Mouse (Mus musculus): Measurements from ENCODE around the gene Casp12.
"Not testable (repeated sequence)": the region's sequence is repeated elsewhere in the genome, so short reads cannot be mapped to it uniquely, and the experiment has no call there.

The Casp12 gene

DNA sequence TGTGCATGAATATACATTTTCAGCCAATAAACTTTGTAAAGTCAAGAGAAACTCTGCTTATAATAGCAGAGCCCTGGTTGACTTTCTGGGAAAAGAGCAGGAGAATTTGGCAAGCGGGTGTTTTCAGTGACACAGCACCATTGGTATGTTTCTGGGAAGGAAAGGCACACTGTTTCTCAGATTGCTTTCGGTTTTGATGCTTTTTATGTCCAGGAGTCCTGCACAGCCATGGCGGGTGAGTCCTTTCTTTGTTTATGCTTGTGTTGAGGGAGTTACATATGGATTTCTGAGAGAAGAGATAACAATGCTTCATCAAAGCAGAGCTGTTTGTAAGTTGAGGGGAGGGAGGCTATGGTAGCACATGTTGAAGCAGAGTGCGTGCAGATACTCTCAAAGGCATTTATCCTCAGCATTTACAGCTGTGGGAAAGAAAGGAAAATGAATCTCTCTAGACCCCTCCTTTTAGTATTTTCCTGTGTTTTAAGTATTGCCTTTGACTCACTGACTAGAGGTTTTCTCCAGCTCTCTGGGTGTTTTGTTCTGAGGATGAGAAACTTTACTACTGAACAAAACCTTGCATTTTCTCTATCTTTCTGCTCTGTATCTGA is at the start of gene Casp12:
TSS of gene Casp12 (plus strand) at position 140 of the 608 bp plus-strand sequence.
- DNase-seq (ENCODE audit: low spot score in 2 of 2) = no peak

DNA sequence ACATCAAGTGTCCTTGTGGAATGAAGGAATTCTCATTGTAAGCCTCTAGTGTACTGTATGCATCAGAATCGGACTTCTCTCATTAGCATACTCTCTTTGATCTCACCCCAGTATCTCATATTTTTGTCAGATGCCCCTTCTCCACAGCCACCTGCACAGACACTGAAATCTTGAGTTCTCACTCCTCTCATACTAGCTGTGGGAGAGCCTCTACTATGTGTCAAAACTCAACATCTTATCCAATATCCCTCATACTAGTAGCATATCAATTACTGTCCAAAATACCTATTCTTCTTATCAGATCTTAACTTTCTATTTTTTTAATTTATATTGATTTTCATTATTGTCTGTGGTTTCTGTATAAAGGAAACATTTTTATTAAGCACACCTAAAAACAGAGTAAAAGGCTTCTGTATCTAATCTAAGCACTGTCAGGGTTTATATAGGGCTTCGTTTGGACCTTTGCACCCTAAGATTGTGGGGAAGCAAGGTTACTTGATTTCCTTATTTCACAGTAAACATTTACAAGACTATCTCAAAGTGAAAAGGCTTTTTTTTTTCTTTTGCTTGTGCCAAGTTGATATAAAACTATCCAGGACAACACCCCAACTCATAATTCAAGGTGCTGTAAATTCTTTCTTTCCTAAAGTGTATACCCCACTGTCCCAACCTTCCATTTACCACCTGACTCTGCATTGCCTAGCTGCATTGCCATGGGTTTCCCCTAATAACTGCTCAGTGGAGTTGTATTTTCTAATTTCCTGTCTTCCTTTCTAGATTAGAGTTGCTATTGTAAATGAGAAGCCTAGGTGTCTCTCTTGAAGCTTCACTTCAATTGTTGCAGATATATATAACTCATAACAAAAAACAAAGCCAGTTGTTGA is 48.6 kb upstream of the Casp12 start:
- DNase-seq (ENCODE audit: low spot score in 2 of 2) = no peak

DNA sequence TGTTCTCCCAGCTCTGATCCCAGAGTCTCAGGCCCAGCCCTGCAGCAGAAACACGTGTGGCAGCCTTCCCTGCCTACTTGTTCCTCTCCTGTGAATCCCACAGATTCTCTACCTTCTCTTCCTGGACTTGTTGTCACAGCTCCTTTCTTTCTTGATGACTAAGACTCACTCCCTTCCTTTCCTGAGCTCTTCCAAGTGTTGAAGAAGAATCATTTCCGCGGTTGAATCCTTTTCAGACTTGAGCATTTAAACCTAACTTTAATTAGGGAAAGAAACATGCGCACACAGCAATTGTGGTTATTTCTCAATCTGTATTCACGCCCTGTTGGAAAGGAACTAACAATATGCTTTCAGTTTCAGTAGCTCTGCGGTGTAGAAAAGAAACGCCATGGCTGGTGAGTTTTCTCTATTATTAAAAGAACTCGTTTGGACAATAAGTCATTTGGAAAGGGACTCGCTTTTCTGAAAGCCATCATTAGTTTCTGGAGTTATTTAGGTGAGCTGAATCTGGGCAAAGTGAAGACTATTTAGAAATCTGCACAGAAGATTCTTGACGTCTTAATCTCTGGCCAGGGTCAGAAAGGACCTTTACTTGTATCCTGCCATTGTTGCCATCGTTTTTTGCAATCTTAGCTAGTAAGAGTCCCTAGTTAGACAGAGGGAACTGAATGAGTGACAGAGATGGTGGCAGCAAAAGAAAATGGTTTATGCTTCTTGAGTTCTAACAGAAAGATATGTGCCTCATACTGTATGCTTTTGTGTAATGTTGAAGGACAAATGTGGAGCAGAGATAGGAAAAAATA is 46.7 kb upstream of the Casp12 start, which contains the start of gene Casp1:
TSS of gene Casp1 (plus strand) at position 189 of the 803 bp plus-strand sequence.
- peak in 1 of 2 experiments; percentile 5 for DNase-seq (ENCODE audit: low spot score in 2 of 2)

DNA sequence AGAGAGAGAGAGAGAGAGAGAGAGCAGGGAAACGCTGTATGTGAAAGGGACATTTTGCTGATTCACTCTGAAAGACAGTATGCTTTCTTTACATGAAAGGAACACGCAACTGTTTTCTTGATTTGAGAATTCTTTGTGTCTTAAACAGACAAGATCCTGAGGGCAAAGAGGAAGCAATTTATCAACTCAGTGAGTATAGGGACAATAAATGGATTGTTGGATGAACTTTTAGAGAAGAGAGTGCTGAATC is 46.2 kb upstream of the Casp12 start:
- no peak for DNase-seq (ENCODE audit: low spot score in 2 of 2)

DNA sequence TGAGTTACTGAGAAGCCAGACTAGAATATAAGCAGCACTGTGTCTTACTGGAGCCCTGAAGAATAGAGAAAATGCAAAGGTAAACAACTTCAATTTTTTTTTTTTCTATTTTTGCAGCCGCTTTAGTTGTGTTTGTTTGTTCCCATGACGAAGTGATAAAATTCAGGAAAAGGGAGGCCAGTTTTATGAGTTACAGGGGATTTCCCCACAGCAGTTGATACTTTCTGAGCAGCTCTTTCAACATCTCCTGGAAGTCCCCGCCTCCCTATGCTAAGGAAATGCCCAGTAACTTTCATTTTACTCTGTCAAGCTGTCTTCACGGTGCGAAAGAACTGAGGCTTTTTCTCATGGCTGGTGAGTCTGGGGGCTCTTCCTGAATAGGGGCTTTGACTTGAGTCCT is 36.7 kb upstream of the Casp12 start, which contains the start of gene Casp4:
TSS of gene Casp4 (plus strand) at position 268 of the 400 bp plus-strand sequence.
- no peak for DNase-seq (ENCODE audit: low spot score in 2 of 2)

DNA sequence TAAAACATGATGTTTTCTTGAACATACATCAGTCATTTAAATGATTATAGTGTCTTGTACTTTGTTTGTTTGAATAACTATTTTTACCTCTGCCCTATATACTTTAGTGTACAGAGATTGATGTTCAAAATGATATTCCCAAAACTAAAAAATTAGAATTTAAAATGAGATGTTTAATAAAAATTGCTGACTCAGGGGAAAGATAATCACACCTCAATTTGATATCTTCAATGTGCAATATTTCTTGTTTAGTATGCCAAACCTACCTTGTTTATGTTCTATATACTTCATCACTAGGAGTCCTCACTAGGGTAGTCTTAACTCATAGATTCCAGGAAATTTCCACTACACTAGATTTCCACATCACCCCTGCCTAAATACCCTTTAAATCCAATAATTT is 35.1 kb upstream of the Casp12 start:
- DNase-seq (ENCODE audit: low spot score in 2 of 2) = no peak

DNA sequence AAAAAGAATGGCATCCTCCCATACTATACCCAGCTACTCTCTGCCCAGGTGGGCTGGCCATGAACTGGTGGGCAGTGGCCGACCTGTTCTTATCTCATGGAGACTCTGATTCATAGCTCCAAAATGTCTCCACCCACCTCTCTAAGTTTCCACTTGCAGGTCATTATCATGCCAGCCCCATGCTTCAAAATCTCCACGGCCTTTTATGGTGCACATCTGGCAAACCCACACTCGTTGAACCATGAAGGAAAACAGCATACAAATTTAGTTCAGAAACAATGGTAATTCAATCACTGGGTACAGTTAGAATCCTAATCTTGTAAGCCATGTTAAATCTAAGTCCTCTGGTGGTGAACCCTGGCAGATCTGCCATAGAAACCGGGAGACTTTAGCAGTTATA is 33.8 kb upstream of the Casp12 start:
- no peak for DNase-seq (ENCODE audit: low spot score in 2 of 2)

DNA sequence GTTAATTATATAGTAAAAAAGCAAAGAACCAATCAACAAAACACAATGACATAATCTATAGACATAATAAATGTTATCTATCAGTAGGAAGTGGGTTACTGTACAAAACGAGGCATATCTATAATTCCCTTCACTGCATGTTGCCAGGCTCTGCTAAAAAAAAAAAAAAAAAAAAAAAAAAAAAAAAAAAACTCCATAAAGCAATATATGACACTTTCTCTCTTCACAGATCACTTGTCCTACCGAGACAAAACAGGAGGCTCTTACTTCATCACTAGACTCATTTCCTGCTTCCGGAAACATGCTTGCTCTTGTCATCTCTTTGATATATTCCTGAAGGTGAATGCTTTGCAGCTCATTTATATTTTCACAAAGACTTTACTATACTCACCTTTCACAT is 17.0 kb upstream of the Casp12 start:
- no peak for DNase-seq (ENCODE audit: low spot score in 2 of 2)

DNA sequence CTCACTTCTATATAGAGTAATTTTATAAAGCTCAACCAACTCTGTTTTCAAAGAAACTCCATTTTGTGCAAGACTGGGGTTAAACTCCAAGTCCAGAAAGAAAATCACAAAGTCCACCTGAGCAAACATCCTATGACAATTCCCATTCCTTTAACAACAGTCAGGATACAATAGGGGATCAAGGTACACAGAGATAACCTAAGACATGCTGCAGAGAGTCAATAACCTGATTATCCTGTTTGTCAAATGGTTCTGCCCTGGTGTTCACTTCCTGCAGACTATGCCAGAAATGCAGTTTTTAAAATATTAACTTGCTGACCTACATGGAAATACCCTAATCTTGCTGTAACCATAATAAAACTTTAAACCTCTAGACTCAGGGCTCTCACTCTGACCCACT is 12.8 kb upstream of the Casp12 start:
- DNase-seq (ENCODE audit: low spot score in 2 of 2) = no peak

DNA sequence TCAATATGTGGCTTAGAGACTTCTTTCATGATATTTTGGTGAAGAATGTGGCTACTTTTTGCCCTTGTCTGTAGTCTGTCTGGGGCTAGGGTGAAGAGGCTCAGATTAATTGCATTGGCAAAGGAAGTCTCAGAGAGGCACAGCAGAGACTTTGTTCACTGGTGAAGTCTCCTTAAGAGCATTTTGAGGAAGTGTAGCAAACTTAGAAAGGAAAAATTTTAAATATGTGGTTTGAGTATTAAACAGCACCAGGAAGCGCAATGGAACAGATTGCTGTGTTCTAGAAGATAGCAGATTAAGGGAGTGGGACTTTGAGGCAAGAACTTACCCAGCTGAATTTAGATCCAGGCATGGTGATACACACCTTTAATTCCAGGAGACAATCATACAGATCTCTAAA is 11.8 kb upstream of the Casp12 start:
- DNase-seq (ENCODE audit: low spot score in 2 of 2) = no peak

DNA sequence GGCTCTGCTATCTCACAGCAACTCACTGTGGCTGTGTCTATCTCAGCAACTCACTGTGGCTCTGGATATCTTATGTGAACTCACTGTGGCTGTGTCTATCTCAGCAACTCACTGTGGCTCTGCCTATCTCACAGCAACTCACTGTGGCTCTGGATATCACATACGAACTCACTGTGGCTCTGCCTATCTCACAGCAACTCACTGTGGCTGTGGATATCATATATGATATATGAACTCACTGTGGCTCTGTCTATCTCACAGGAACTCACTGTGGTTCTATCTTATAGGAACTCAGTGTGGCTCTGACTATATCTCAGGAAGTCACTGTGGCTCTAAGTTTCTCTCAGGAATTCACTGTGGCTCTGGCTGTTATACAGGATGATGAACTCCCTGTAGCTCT is 2.1 kb upstream of the Casp12 start:
- no peak for DNase-seq (ENCODE audit: low spot score in 2 of 2)

DNA sequence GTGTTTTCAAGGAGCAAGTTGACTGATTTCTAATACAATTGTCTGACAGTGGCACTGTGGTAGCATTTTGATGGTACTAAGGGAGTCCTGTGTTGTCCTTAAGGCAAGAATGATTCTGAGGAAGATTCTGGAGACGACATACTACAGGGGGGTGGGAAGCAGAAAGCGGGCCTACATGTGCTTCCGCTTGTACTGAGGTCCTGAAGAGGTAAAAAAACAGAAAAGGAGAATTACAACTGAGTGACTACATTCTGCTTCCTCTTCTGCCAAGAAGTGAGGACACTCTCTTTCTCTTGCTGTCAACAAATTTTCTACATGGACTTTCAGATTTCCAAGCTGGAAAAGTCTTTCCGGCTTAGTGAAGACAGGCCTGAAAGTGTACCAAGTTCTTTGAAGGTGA is 1.1 kb upstream of the Casp12 start:
- DNase-seq (ENCODE audit: low spot score in 2 of 2) = no peak

DNA sequence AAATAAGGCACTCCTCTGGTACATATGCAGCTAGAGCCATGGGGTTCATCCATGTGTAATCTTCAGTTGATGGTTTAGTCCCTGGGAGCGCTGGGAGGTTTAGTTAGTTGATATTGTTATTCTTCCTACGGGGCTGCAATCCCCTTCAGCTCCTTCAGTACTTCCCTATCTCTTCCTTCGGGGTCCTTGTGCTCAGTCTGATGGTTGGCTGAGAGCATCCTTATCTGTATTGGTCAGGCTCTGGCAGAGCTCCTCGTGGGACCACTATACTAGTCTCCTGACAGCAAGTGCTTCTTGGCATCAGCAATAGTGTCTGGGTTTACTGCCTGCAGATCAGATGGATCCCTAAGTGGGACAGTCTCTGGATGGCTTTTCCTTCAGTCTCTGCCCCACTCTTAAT is 2.2 kb downstream of the Casp12 start:
- DNase-seq (ENCODE audit: low spot score in 2 of 2) = no peak

DNA sequence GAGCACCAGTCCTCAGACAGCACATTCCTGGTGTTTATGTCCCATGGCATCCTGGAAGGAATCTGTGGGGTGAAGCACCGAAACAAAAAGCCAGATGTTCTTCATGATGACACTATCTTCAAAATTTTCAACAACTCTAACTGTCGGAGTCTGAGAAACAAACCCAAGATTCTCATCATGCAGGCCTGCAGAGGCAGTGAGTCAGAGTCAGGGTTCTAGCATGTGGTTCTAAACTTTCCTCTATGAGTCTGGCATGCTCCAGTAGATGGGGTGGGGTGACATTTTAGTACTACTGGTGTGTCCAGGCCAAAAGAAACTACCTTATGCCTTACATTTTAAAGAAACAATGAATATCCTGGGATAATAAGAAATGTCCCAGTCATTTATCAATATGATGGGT is 8.4 kb downstream of the Casp12 start:
- DNase-seq (ENCODE audit: low spot score in 2 of 2) = no peak

DNA sequence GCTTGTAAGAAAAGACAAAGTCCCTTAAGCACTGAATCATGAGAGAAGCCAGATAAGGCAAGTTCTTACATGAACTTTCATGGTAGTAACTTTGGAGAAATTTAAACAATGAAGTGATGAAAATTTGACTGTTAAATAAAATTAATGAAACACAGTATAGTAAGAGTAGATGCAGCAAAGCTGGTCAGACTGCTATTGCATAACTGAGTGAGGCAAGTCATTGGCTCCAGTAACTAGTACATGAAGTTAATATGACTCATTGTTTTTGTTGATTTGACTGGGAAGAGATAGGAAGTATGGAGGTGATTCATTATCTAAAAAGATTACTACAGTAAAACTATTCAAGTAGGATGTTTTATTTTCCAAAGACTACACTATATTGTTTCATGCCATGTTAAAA is 11.6 kb downstream of the Casp12 start:
- DNase-seq (ENCODE audit: low spot score in 2 of 2) = no peak

DNA sequence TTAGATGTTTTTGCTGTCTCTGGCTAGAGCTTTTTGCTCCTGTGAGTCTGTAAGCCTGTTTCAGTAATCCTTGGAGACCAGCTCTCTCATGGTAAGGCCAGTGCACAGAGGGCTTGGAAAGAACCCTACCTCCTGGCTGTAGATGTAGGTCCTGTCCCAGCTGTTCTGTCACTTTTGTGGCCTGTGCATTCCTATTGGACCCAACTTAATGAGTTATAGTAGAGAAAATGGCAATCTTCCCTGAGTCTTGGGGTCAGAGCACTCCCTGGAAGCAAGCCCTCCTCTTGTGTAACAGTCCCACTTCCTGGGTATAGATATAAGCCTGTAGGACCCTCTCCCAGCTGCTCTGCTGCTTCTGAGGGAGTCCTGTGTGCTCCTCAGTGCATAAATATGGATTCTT is 48.3 kb downstream of the Casp12 start:
- no peak for DNase-seq (ENCODE audit: low spot score in 2 of 2)

DNA sequence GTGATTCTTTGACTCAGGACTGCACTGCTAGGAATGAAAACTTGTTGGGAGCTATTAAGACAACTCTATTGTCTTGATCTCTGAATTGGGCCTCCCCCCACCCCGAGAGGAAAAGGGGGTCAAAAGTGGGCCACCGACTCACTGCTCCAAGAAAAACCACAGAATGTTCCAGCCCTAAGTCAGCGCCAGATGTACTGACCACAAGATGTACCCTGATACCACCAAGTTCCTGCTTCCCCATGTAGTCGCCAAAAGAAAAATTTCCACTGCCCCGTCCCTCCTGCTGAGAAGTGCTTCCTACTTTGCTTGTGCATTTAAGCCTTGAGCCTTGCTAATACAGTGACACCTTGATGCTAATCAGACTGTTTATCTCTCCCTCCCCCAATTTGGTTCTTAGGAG is 50.6 kb downstream of the Casp12 start:
- not testable (repeated sequence) for DNase-seq (ENCODE audit: low spot score in 2 of 2)

DNA sequence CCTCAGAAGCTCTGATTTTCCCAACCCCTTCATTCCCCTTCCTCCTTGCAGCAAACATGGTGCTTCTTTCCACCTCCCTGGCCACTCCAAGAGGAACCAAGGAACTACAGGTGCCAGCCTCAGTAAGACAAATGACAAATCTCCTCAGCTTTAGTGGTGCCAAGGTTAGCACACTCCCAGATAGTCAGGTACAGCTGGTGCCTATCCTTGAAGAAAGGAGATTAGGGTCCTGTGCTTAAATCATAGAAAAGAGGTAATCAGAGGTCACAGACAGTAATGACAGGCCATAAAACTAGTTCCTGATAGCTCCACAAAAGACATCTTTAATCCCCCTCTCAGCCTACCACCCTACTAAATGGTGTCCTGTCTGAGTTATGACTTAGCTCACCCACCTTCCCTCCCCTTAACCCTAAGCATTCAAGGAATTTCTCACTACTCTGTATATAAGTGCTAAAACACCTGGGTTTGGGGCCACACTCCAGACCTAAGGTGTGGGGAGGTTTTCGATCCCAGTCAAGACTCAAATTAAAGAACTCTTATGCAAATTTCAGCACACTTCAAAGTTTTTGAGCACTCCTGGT is 65.8 kb downstream of the Casp12 start:
- no peak for DNase-seq (ENCODE audit: low spot score in 2 of 2)

DNA sequence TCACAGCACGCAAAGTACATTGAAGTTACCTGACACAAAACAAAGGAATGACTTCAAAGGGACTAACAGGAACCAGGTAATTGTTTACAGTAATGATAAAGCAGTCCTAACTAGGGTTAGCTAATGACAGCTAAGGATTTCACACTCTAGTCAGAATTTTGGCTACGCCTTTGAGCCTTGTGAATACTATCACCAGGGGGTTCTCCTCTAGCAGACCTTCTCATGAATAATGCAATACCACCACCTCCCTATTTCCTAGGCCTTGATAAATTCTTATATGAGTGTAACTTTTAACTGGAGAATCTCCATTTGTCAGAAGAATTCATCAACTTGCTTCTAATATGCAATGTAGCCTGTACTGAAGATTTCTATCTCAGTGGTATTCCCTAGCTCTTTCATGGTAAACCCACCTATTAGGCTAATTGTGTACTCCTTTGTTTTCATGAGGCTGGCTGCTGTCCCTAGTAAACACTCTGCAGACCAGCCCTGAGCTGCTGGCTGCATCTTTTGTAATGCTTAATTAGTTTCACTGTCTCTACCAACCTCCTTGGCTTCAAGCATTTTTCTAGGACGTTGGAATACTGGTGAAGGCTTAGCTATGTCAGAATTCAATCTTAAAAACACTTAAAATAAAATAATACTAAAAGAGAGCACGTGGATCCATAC is 67.3 kb downstream of the Casp12 start:
- DNase-seq (ENCODE audit: low spot score in 2 of 2) = no peak

DNA sequence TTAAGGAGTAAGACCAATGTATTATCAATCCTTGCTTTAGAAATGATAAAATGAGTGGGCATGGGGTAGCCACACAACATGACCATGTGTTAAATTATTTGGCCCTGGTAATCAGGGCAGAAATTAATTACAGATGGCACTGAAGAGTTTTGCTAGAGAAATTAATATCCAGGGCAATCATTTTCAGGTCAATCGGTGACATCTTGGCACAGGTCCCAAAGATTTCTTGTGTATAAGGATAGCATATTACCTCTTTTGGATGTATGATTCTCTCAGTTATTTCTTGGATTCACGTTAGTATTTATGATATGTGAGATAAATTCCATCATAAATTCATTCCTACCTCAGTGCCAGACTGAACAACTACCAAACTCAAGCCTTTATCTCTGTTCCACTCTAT is 72.6 kb downstream of the Casp12 start:
- DNase-seq (ENCODE audit: low spot score in 2 of 2) = no peak

Measured in right cerebral cortex, adult 2 months (tissue).